Mouse (Mus musculus): Measurements from ENCODE around the gene Prkg1. TPM values are rescaled to one million over a fixed set of nuclear protein-coding genes. Genes with fewer than 3 reads are reported as not detected.
A peak's percentile ranks its signal among the peaks of the same experiment; 100 is the strongest.
"Not testable (repeated sequence)": the region's sequence is repeated elsewhere in the genome, so short reads cannot be mapped to it uniquely, and the experiment has no call there.

The Prkg1 gene
- polyA plus RNA-seq, 2 experiments from 2014 or later, result 0.39 TPM; not detected in 1

DNA sequence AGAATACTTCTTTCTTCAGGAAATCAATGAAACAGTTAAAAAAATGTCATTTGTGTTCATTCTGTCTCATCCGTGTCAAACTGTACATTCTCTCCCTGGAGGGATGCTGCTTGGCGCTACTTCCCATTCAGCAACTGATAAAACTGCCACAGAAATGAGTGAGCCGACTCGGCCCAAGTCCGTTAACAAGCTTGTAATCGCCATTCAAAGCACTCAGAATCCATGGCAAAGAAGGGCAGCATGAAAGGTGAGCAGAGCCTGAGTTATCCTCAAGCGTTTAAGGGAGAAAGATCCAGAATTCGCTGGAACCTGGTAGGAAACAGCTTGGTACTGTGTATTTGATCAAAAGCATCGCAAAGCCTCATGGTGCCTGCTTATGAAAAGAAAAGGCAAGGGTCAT, 339.6 kb downstream of the Prkg1 start:
- no peak for ATAC-seq

DNA sequence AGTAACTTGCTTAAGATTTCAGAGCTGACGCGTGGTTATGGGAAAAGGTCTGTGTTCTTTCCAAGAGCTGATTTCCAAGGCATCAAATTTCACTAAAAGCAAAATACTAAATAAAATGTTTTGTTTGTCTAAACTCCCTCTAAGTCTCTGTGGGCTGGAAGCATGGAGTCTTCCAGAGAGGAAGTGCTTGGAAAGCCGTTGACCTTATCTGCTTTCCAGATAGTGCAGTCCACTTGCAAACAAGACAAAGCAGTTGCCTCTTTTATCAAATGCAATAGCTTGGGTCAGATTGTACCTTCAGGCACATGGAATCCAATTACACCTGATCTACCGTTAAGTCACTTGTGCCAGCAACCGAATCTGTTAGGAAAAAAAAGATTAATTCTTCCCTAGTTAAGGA, 340.5 kb downstream of the Prkg1 start:
- ATAC-seq, result no peak

GRCm38 (mm10) chr19:31413571-31413970, 351.3 kb downstream of the Prkg1 start:
- ATAC-seq, result no peak

DNA sequence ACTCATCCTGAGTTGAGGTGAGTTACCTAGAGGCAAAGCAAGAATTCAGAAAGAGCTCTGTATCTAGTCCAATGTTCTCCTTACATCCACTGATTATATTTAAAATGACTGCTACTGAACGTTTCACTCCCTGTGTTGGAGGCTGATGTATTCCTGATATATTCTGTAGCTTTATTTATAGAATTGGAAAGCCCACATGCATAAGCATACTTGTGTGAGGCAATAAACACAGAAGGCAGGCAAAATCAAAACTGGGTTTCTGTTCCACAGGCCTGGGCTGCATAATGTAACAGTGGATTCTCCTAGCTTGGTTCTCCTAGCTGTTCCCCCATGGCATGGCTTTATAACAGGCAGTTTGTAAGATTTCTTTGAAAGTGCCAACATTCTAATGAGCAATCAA, 368.7 kb downstream of the Prkg1 start:
- ATAC-seq, result no peak

GRCm38 (mm10) chr19:31385353-31385752, 379.5 kb downstream of the Prkg1 start:
- no peak for ATAC-seq

DNA sequence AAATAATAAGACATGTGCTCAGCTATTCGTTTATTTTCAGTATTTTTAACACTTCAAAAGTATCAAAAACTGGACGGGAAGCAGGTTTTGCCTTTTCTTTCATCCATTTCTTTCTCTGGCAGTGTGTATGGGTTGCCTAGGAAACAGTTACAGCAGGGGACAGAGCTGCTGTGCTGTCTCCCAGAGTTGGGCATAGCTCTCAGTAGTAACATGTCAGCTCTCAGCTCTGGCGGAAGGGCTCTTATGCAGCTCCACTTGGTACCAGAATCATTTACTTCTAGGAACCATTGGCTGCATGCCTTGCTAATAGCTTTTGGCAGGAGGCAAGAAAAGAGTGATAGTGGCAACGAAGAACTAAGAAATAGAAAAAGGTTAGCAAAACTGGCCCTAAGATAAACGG, 381.0 kb downstream of the Prkg1 start:
- ATAC-seq, result no peak

- no peak for ATAC-seq
Measured at GRCm38 (mm10) chr19:31370106-31370505, 394.7 kb downstream of the Prkg1 start.

GRCm38 (mm10) chr19:31369116-31369515, 395.7 kb downstream of the Prkg1 start:
- no peak for ATAC-seq

GRCm38 (mm10) chr19:31362051-31362450, 402.8 kb downstream of the Prkg1 start:
- no peak for ATAC-seq

GRCm38 (mm10) chr19:31361575-31361974, 403.3 kb downstream of the Prkg1 start:
- ATAC-seq, result no peak

DNA sequence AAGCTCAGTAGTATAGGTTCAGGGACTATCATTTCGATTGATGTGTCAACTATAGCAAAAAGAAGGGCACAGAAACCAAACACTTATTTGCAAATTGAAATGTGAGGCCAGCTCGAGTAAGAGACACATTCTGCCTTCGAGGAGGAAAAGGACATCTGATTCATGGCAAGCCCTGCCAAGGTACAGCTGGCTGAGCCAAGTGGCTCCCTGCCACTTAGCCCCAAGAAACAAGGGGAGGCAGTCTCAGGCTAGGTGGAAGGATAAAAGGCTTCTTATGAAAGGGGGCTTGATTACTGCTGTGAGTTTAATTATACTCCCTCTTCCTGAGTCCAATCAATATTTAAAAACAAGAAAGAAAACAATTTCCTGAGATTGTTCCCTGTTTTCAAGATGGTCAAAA, 403.7 kb downstream of the Prkg1 start:
- ATAC-seq, result no peak

- ATAC-seq, result no peak
Measured at GRCm38 (mm10) chr19:31354959-31355358, 409.9 kb downstream of the Prkg1 start.

DNA sequence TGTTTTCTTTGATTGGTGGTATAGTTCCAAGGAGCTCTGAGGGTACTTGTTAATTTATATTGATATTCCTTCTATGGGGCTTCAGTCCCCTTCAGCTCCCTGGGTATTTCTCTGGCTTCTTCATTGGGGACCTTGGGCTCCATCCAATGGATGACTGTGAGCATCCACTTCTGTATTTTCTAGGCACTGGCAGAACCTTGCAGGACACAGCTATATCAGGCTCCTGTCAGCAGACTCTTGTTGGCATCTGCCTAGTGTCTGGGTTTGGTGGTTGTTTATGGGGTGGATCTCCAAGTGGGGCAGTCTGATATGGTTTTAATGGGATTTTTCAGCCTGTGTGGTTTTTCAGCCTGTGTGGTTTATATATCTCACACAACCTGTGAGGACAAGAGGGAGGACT, 412.0 kb downstream of the Prkg1 start:
- ATAC-seq, result not testable (repeated sequence)

GRCm38 (mm10) chr19:31351796-31352195, 413.0 kb downstream of the Prkg1 start:
- ATAC-seq, result no peak

- ATAC-seq, result peak; percentile 40
Measured at GRCm38 (mm10) chr19:31342150-31342549, 422.7 kb downstream of the Prkg1 start.

- ATAC-seq, result no peak
Measured at GRCm38 (mm10) chr19:31340898-31341297, 423.9 kb downstream of the Prkg1 start.

DNA sequence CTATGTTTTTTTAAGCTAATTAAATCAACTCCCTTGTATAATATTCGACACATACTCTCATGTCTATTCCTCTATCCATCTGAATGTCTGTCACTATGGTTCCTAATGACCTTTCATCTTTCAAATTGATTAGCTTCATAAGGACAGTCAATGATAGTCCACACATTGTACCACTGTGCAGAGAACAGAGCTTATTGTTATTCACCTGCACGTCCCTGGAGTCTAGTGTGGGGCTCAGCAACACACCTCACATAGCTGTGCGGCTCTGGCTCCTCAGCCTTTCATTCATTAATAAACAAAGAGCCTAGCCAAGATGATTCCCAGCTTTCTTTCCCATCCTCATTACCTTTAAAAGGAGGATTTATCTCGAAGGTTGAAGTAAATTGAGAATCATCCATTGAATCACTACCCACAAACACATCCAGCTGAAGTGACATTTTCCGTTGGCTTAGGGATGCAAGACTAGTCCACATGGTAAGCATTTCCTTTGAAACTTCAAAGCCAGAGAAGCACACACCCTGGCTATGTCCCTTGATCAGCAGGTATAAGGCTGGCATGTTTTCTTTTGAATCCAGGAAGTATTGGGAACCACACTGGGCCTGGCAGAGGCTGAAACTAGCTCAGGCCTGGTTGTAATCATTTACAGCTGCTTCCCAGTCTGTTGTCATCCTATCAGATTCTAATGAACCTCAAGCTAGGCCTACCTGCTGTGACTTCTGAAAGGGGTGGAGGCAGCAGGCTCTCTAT, 426.3 kb downstream of the Prkg1 start:
- ATAC-seq, result no peak

- ATAC-seq, result peak; percentile 86
Measured at GRCm38 (mm10) chr19:31337863-31338217, 427.0 kb downstream of the Prkg1 start.

- ATAC-seq, result peak; percentile 57
Measured at GRCm38 (mm10) chr19:31337163-31337862, 427.5 kb downstream of the Prkg1 start.

- no peak for ATAC-seq
Measured at GRCm38 (mm10) chr19:31336381-31336780, 428.5 kb downstream of the Prkg1 start.

- no peak for ATAC-seq
Measured at GRCm38 (mm10) chr19:31329893-31330292, 434.9 kb downstream of the Prkg1 start.

DNA sequence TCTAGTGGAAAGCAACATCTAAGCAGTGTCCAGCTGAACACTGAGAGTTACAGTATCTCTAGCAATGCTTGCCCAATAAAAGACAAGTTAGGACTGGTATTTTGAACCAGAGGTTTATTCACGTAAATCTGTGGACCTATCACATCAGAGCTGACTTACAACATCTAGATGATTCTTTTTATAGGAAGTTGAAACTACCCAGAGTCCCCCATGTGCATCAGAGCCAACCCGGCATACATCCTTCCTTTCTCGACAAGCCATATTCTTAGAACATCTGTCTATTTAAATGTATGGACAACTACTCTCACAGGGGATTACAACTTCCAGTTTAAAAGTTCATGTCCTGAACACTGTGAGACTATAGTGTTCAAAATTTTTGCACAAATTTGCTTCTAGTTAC, 460.1 kb downstream of the Prkg1 start:
- ATAC-seq, result no peak

- ATAC-seq, result no peak
Measured at GRCm38 (mm10) chr19:31291231-31291630, 473.6 kb downstream of the Prkg1 start.

- no peak for ATAC-seq
Measured at GRCm38 (mm10) chr19:31284581-31284980, 480.3 kb downstream of the Prkg1 start.

Measured in CD4-positive, CD25-positive, alpha-beta regulatory T cell, adult 4 months (primary cell).